Mouse (Mus musculus): ENCODE data around the gene Lck. TPM values are rescaled to one million over a fixed set of nuclear protein-coding genes. Genes with fewer than 3 reads are reported as not detected.

Lck gene
- total and polyA plus RNA-seq, 3 experiments = 2.7 to 6.9 TPM; not detected in 1

GRCm38 (mm10) chr4:129508834-129509600 is 64.4 kb downstream of the Lck start:
- no peak overlapping the region for H3K9ac ChIP-seq (ENCODE audit: control insufficient read depth, low read depth, low read length, poor library complexity, severe bottlenecking)
- H3K4me3 ChIP-seq (ENCODE audit: control insufficient read depth in 1 of 2, insufficient read depth in 1 of 2, low read depth in 2 of 2, low read length in 2 of 2) = no peak overlapping the region
- no peaks in the 10 kb centered on the region for H3K36me3 ChIP-seq (ENCODE audit: control insufficient read depth in 1 of 2, insufficient read depth in 2 of 2, low read length in 2 of 2)
- DNase-seq (ENCODE audit: low read depth, low spot score) = no peak
- H3K4me1 ChIP-seq (ENCODE audit: control insufficient read depth in 1 of 2, insufficient read depth in 2 of 2, low read length in 2 of 2) = peaks cover 0 to 6% of the 10 kb centered on the region in 2 experiments; a peak in 2 of 4 replicates
- H3K27ac ChIP-seq (ENCODE audit: control insufficient read depth, low read depth, low read length) = no peak overlapping the region
- H3K27me3 ChIP-seq (ENCODE audit: control insufficient read depth in 1 of 2, insufficient read depth in 2 of 2, low read length in 2 of 2) = no peaks in the 10 kb centered on the region
- TF ChIP-seq ZC3H11A (IDR thresholded peaks at IDR 0.05; ENCODE audit: low read depth, low read length) = no peak
- TF ChIP-seq NRF1 (IDR thresholded peaks at IDR 0.05; ENCODE audit: insufficient read depth, low read depth, low read length, poor library complexity, severe bottlenecking) = no peak
- no peak for TF ChIP-seq USF2 (IDR thresholded peaks at IDR 0.05; ENCODE audit: borderline replicate concordance in 1 of 2, insufficient read depth in 1 of 2, low read depth in 1 of 2, low read length in 2 of 2)
- TF ChIP-seq ETS1 (IDR thresholded peaks at IDR 0.05; ENCODE audit: low read depth, low read length) = no peak
- no peak for TF ChIP-seq SMC3 (IDR thresholded peaks at IDR 0.05; ENCODE audit: low read depth, low read length)
- no peak for TF ChIP-seq POLR2AphosphoS2 (IDR thresholded peaks at IDR 0.05; ENCODE audit: low read length)
- no peak for TF ChIP-seq SIN3A (IDR thresholded peaks at IDR 0.05; ENCODE audit: low read length)
- TF ChIP-seq TBP (IDR thresholded peaks at IDR 0.05; ENCODE audit: low read depth, low read length) = no peak
- TF ChIP-seq HCFC1 (IDR thresholded peaks at IDR 0.05; ENCODE audit: low read depth, low read length) = no peak
- TF ChIP-seq E2F4 (IDR thresholded peaks at IDR 0.05; ENCODE audit: borderline replicate concordance, low read depth, low read length) = no peak
- TF ChIP-seq MAFK (IDR thresholded peaks at IDR 0.05; ENCODE audit: borderline replicate concordance, low read depth, low read length) = no peak
- no peak for TF ChIP-seq ZNF384 (IDR thresholded peaks at IDR 0.05; ENCODE audit: low read depth, low read length)
- TF ChIP-seq EP300 (IDR thresholded peaks at IDR 0.05; ENCODE audit: low read depth in 1 of 2, low read length in 2 of 2) = no peak
- no peak for TF ChIP-seq TCF12 (IDR thresholded peaks at IDR 0.05; ENCODE audit: low read depth, low read length)
- no peak for TF ChIP-seq MAZ (IDR thresholded peaks at IDR 0.05; ENCODE audit: low read depth, low read length)
- TF ChIP-seq MYB (IDR thresholded peaks at IDR 0.05; ENCODE audit: low read depth, low read length) = no peak
- no peak for TF ChIP-seq TAL1 (IDR thresholded peaks at IDR 0.05; ENCODE audit: low read length)
- TF ChIP-seq USF1 (IDR thresholded peaks at IDR 0.05; ENCODE audit: low read depth, low read length) = no peak
- no peaks in the 10 kb centered on the region for H3K9me3 ChIP-seq (replicated peaks; ENCODE audit: insufficient read depth, low read length)
- no peaks in the 10 kb centered on the region; the same call in 1 of the 2 replicates for H3K79me2 ChIP-seq (ENCODE audit: control insufficient read depth, insufficient read depth, low read length, poor library complexity)

- H3K27ac ChIP-seq (ENCODE audit: control insufficient read depth, low read depth, low read length) = no peak overlapping the region
- H3K4me1 ChIP-seq (ENCODE audit: control insufficient read depth in 1 of 2, insufficient read depth in 2 of 2, low read length in 2 of 2) = peaks cover 0 to 6% of the 10 kb centered on the region in 2 experiments; a peak in 2 of 4 replicates
- no peaks in the 10 kb centered on the region for H3K36me3 ChIP-seq (ENCODE audit: control insufficient read depth in 1 of 2, insufficient read depth in 2 of 2, low read length in 2 of 2)
- H3K27me3 ChIP-seq (ENCODE audit: control insufficient read depth in 1 of 2, insufficient read depth in 2 of 2, low read length in 2 of 2) = no peaks in the 10 kb centered on the region
- peak overlapping the region; percentile 46; the same call in 1 of the 2 replicates for H3K9ac ChIP-seq (ENCODE audit: control insufficient read depth, low read depth, low read length, poor library complexity, severe bottlenecking)
- H3K4me3 ChIP-seq (ENCODE audit: control insufficient read depth in 1 of 2, insufficient read depth in 1 of 2, low read depth in 2 of 2, low read length in 2 of 2) = peak overlapping the region; percentile 35 to 37; a peak in 3 of 4 replicates
- H3K79me2 ChIP-seq (ENCODE audit: control insufficient read depth, insufficient read depth, low read length, poor library complexity) = no peaks in the 10 kb centered on the region
- TF ChIP-seq BHLHE40 (IDR thresholded peaks at IDR 0.05; ENCODE audit: borderline replicate concordance, low read depth, low read length) (peak; percentile 14; the same call in 1 of the 2 replicates), TCF12 (IDR thresholded peaks at IDR 0.05; ENCODE audit: low read depth, low read length) (no peak)
- H3K9me3 ChIP-seq (replicated peaks; ENCODE audit: insufficient read depth, low read length) = no peaks in the 10 kb centered on the region
- DNase-seq (ENCODE audit: low read depth, low spot score) = no peak
These were observed 65.3 kb downstream of the Lck start for GRCm38 (mm10) chr4:129508237-129508515.
